Mouse (Mus musculus) embryonic facial prominence, embryonic 15.5 days (tissue): ENCODE data around the gene Gtf2f1. TPM values are rescaled to one million over a fixed set of nuclear protein-coding genes. Genes with fewer than 3 reads are reported as not detected.

ENCODE experiments used
- ATAC-seq: fragments of 200-750 bp; cut with Nextera tagmentation; 2 replicates; pipeline ENCODE4 v1.8.0; 2017; ENCODE audit warnings: low read depth, moderate TSS enrichment; ENCODE audit not compliant: insufficient number of reproducible peaks, low FRiP score, low TSS enrichment
- H3K27ac ChIP-seq: fragments of 300-500 bp; sonication (generic); replicated peaks from 2 replicates; pipeline ENCODE4 v1.5.1; 2015; ENCODE audit warnings: mild to moderate bottlenecking, inconsistent platforms
- H3K27me3 ChIP-seq: fragments of 300-500 bp; sonication (generic); 2 replicates; pipeline ENCODE4 v1.6.1; 2015; ENCODE audit warnings: inconsistent platforms
- H3K36me3 ChIP-seq: fragments of 300-500 bp; sonication (generic); 2 replicates; pipeline ENCODE4 v1.6.1; 2015; ENCODE audit warnings: mild to moderate bottlenecking, inconsistent platforms
- H3K4me1 ChIP-seq: fragments of 300-500 bp; sonication (generic); 2 replicates; pipeline ENCODE4 v1.6.1; 2015; ENCODE audit warnings: inconsistent platforms
- H3K4me2 ChIP-seq: fragments of 300-500 bp; sonication (generic); replicated peaks from 2 replicates; pipeline ENCODE4 v1.6.1; 2015; ENCODE audit warnings: mild to moderate bottlenecking, inconsistent platforms
- H3K4me3 ChIP-seq: fragments of 300-500 bp; sonication (generic); replicated peaks from 2 replicates; pipeline ENCODE4 v1.5.1; 2015; ENCODE audit warnings: mild to moderate bottlenecking, inconsistent platforms
- H3K9ac ChIP-seq: fragments of 300-500 bp; sonication (generic); 2 replicates; pipeline ENCODE4 v1.6.1; 2015; ENCODE audit warnings: inconsistent platforms
- H3K9me3 ChIP-seq: fragments of 300-500 bp; sonication (generic); replicated peaks from 2 replicates; pipeline ENCODE4 v1.6.1; 2016; ENCODE audit warnings: inconsistent platforms
- WGBS: fragments of 180-500 bp; shearing (Covaris S2); methylation state at CpG from one replicate; pipeline ENCODE4 v1.1.7; 2015; 5-methylcytosine and 5-hydroxymethylcytosine counted together
- polyA plus RNA-seq: library from polyadenylated mRNA; unstranded; fragments of >200 nt; fragmentation: Nextera tagmentation; extraction: Ambion mirVana; gene quantifications from 2 replicates; pipeline ENCODE4 v1.2.1, GENCODE M21; 2015

The Gtf2f1 gene
- polyA plus RNA-seq, 1 experiment from 2014 or later, result 64.3 TPM

- 89% methylated on average over 4 of the region's 4 CpGs for WGBS
- Histone ChIP-seq H3K4me2 (no peak overlapping the region), H3K9me3 (no peaks in the 10 kb centered on the region), H3K4me1 (peaks cover 12% of the 10 kb centered on the region), H3K9ac (no peak overlapping the region), H3K36me3 (peaks cover 10% of the 10 kb centered on the region), H3K27me3 (no peaks in the 10 kb centered on the region), H3K4me3 (no peak overlapping the region), H3K27ac (no peak overlapping the region)
- ATAC-seq, result no peak
These were observed 21.8 kb upstream of the Gtf2f1 start for GRCm38 (mm10) chr17:57032854-57033253.

GRCm38 (mm10) chr17:57031661-57032420 lies 20.8 kb upstream of the Gtf2f1 start:
- H3K27ac ChIP-seq, result peak overlapping the region; percentile 92
- under 1% methylated on average over 38 of the region's 38 CpGs for WGBS
- H3K4me3 ChIP-seq, result peak overlapping the region; percentile 90
- no peaks in the 10 kb centered on the region for H3K27me3 ChIP-seq
- peak; percentile 98 for ATAC-seq
- H3K4me1 ChIP-seq, result peaks cover 12% of the 10 kb centered on the region
- no peak overlapping the region for H3K9ac ChIP-seq
- H3K9me3 ChIP-seq, result no peaks in the 10 kb centered on the region
- H3K36me3 ChIP-seq, result peaks cover 21% of the 10 kb centered on the region
- peak overlapping the region; percentile 62 for H3K4me2 ChIP-seq

GRCm38 (mm10) chr17:57030931-57031660 lies 20.0 kb upstream of the Gtf2f1 start, which contains the start of gene Khsrp:
TSS of gene Khsrp (minus strand) at chr17:57031522.
- H3K9ac ChIP-seq, result peak within 1 kb of the TSS; percentile 100
- ATAC-seq, result no peak
- under 1% methylated on average over 84 of the region's 99 CpGs for WGBS
- H3K4me3 ChIP-seq, result peak within 1 kb of the TSS; percentile 90
- H3K27me3 ChIP-seq, result no peaks in the 10 kb centered on the region
- H3K4me1 ChIP-seq, result peaks cover 12% of the 10 kb centered on the region
- H3K27ac ChIP-seq, result peak within 1 kb of the TSS; percentile 93
- H3K9me3 ChIP-seq, result no peaks in the 10 kb centered on the region
- peak within 1 kb of the TSS; percentile 68 for H3K4me2 ChIP-seq
- peaks cover 28% of the 10 kb centered on the region for H3K36me3 ChIP-seq

GRCm38 (mm10) chr17:57029691-57030090 lies 18.6 kb upstream of the Gtf2f1 start:
- H3K27me3 ChIP-seq, result no peaks in the 10 kb centered on the region
- peak overlapping the region; percentile 100 for H3K9ac ChIP-seq
- WGBS, result 43% methylated on average over 8 of the region's 8 CpGs
- H3K36me3 ChIP-seq, result peaks cover 42% of the 10 kb centered on the region
- no peak overlapping the region for H3K27ac ChIP-seq
- peak overlapping the region; percentile 68 for H3K4me2 ChIP-seq
- H3K4me3 ChIP-seq, result peak overlapping the region; percentile 90
- peaks cover 12% of the 10 kb centered on the region for H3K4me1 ChIP-seq
- no peak for ATAC-seq
- H3K9me3 ChIP-seq, result no peaks in the 10 kb centered on the region

- H3K9me3 ChIP-seq, result no peaks in the 10 kb centered on the region
- 86% methylated on average over 4 of the region's 4 CpGs for WGBS
- no peak overlapping the region for H3K4me2 ChIP-seq
- no peak overlapping the region for H3K9ac ChIP-seq
- H3K27me3 ChIP-seq, result no peaks in the 10 kb centered on the region
- H3K4me1 ChIP-seq, result peaks cover 12% of the 10 kb centered on the region
- H3K4me3 ChIP-seq, result no peak overlapping the region
- no peak overlapping the region for H3K27ac ChIP-seq
- ATAC-seq, result no peak
- peaks cover 64% of the 10 kb centered on the region for H3K36me3 ChIP-seq
These were observed 16.4 kb upstream of the Gtf2f1 start for GRCm38 (mm10) chr17:57027471-57027870.

DNA sequence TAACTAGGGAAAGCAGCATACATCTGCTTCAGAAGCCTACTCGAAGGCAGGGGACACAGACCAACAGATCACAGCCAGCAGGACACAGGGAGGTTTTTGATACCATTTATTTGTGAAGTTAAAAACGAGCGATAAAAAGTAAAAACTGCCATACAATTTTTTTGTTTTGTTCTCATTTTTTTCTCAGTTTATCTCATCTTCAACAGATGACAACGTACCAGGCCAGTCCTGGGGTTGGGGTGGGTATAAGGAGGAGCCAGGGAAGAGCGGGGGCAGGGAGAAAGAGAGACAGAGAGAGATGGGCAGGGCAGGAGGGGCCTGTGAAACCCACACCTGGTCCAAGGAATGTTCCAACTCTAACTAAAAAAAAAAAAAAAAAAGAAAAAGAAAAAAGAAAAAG lies 9.9 kb upstream of the Gtf2f1 start:
- H3K4me3 ChIP-seq, result no peak overlapping the region
- no peak overlapping the region for H3K9ac ChIP-seq
- no peak overlapping the region for H3K27ac ChIP-seq
- no peaks in the 10 kb centered on the region for H3K27me3 ChIP-seq
- WGBS, result 86% methylated on average over 5 of the region's 5 CpGs
- H3K9me3 ChIP-seq, result no peaks in the 10 kb centered on the region
- no peaks in the 10 kb centered on the region for H3K4me1 ChIP-seq
- peaks cover 65% of the 10 kb centered on the region for H3K36me3 ChIP-seq
- ATAC-seq, result no peak
- no peak overlapping the region for H3K4me2 ChIP-seq

DNA sequence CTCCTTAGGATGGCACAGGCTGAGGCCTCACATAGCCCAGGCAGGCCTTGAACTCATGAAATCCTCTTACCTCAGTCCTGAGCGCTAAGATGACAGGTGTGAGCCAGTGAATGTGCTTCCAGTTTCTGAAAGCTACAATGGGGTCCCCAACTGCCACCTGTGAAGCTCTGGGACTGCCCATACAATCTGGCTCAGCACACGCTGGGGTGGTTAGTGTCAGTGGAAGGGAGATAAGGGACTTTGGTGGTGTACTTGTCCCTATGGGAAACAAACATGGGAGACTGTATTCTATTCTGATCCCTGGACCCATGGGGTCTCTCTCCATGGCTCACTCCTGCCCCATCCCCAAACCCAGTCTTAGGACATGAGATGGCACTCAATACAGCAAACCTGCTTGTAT lies 8.6 kb upstream of the Gtf2f1 start:
- Histone ChIP-seq H3K9ac (no peak overlapping the region), H3K4me1 (no peaks in the 10 kb centered on the region), H3K27ac (no peak overlapping the region), H3K36me3 (peaks cover 52% of the 10 kb centered on the region), H3K9me3 (no peaks in the 10 kb centered on the region), H3K4me3 (no peak overlapping the region), H3K4me2 (no peak overlapping the region), H3K27me3 (no peaks in the 10 kb centered on the region)
- no peak for ATAC-seq
- WGBS, result 86% methylated on average over 2 of the region's 2 CpGs

DNA sequence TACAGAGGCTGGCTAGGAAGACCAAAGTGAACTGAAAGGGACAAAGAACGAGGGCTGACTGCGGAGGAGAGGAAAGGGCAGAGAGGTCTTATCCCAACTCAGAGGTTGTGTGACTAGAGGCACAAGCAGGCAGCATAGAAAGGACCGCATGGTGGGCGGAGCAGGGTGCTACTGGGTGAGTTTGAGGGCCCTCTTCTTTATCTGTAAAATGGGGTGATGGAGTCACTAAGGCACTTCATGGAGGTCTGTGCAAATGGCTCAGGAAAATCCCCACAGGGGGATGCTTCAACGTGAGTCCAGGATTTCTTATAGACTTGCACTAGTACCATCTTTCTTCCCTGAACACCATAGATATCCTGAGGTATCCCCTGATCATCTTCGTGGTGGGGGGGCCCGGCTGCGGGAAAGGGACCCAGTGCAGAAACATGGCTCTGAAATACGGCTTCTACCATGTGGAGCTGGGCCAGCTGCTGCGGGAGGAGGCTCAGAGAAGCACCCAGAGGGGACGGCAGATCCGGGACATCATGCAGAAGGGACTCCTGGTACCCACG lies 1.2 kb upstream of the Gtf2f1 start:
- whole genome bisulfite sequencing, result 68% methylated on average over 13 of the region's 13 CpGs
- H3K4me1 ChIP-seq, result peaks cover 18% of the 10 kb centered on the region
- H3K9me3 ChIP-seq, result no peaks in the 10 kb centered on the region
- H3K4me2 ChIP-seq, result peak overlapping the region; percentile 79
- peaks cover 16% of the 10 kb centered on the region for H3K36me3 ChIP-seq
- peak overlapping the region; percentile 80 for H3K4me3 ChIP-seq
- H3K27ac ChIP-seq, result peak overlapping the region; percentile 98
- ATAC-seq, result no peak
- no peak overlapping the region for H3K9ac ChIP-seq
- no peaks in the 10 kb centered on the region for H3K27me3 ChIP-seq

- H3K4me1 ChIP-seq, result peaks cover 21% of the 10 kb centered on the region
- no peak for ATAC-seq
- peak overlapping the region; percentile 80 for H3K4me3 ChIP-seq
- peaks cover 30% of the 10 kb centered on the region for H3K36me3 ChIP-seq
- H3K27me3 ChIP-seq, result no peaks in the 10 kb centered on the region
- under 1% methylated on average over 19 of the region's 19 CpGs for WGBS
- peak overlapping the region; percentile 85 for H3K4me2 ChIP-seq
- peak overlapping the region; percentile 81 for H3K9ac ChIP-seq
- peak overlapping the region; percentile 86 for H3K27ac ChIP-seq
- no peaks in the 10 kb centered on the region for H3K9me3 ChIP-seq
These were observed 215 bp downstream of the Gtf2f1 start for GRCm38 (mm10) chr17:57010911-57011235.

GRCm38 (mm10) chr17:57007137-57007905 lies 3.8 kb downstream of the Gtf2f1 start:
- H3K9ac ChIP-seq, result no peak overlapping the region

DNA sequence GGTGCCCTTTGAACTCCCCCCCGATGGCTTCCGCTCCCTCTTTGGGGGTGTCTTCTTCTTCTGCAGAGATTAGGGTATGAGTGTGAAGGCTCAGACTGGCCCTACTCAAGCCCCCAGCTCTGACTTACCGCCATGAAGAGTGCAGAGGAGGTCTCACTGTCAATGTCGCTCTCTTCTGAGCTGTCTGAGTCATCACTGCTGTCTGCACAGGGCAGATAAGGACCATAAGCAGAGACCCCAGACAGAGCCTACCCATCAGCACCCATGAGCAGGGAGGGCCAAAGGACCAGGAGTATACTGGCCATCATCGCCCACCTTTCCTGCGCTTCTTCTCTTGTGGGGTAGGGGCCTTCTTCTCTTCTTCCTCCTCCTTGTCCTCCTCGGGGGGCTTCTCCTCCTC lies 7.1 kb downstream of the Gtf2f1 start:
- Histone ChIP-seq H3K9me3 (no peaks in the 10 kb centered on the region), H3K27me3 (no peaks in the 10 kb centered on the region), H3K36me3 (peaks cover 81% of the 10 kb centered on the region), H3K4me3 (no peak overlapping the region), H3K27ac (no peak overlapping the region), H3K4me1 (peaks cover 4% of the 10 kb centered on the region; the same call in 1 of the 2 replicates), H3K4me2 (no peak overlapping the region), H3K9ac (no peak overlapping the region)
- 87% methylated on average over 7 of the region's 7 CpGs for WGBS
- no peak for ATAC-seq

More at GRCm38 (mm10) chr17:57007137-57007905, 3.8 kb downstream of the Gtf2f1 start:
- Histone ChIP-seq H3K27me3 (no peaks in the 10 kb centered on the region), H3K9me3 (no peaks in the 10 kb centered on the region), H3K4me2 (no peak overlapping the region), H3K4me3 (no peak overlapping the region), H3K36me3 (peaks cover 62% of the 10 kb centered on the region), H3K27ac (0 out of 2 replicates have a peak overlapping the region, but pooled peaks have one; percentile 44), H3K4me1 (peaks cover 18% of the 10 kb centered on the region)
- WGBS, result 88% methylated on average over 13 of the region's 13 CpGs
- no peak for ATAC-seq
